Mouse (Mus musculus) left cerebral cortex, adult 2 months (tissue): ENCODE data around the gene Olfr1411. TPM values are rescaled to one million over a fixed set of nuclear protein-coding genes. Genes with fewer than 3 reads are reported as not detected.
A peak's percentile ranks its signal among the peaks of the same experiment; 100 is the strongest.

Source experiments
- DNase-seq, 2 experiments: peaks; one replicate each; pipeline ENCODE4 v3.0.0; 2021 to 2022; ENCODE audit warnings: low spot score in 2 of 2, mixed read lengths in 1 of 2; ENCODE audit errors: extremely low spot score in 1 of 2
- H3K27ac ChIP-seq: fragments of 200-600 bp; 2 replicates; pipeline ENCODE4 v1.8.1; 2022
- H3K4me3 ChIP-seq: fragments of 200-600 bp; 2 replicates; pipeline ENCODE4 v1.8.1; 2022
- CTCF ChIP-seq: fragments of 200-600 bp; IDR thresholded peaks from 2 replicates; pipeline ENCODE4 v1.8.1; 2022; ENCODE audit warnings: antibody characterized with exemption, mild to moderate bottlenecking, moderate library complexity
- intact Hi-C: fragments of 180-260 bp; cut with DNase I; formaldehyde crosslinking; loops from one replicate; pipeline ENCODE4 v1.15.1; 2025
- total RNA-seq, 2 experiments: library from RNA; stranded (reverse); gene quantifications; 2 replicates each; pipeline ENCODE4 v1.2.3; 2021

Gene Olfr1411
- total RNA-seq, 2 experiments from 2014 or later, result not detected

GRCm38 (mm10) chr1:92641514-92642272 lies 47.5 kb downstream of the Olfr1411 start, which contains the start of gene Cops9:
Gene Cops9, minus strand, starts transcription at chr1:92641985.
- TF ChIP-seq CTCF, result no peak
- intact Hi-C loops, result no loop called here
- Histone ChIP-seq H3K27ac (peak within 1 kb of the TSS; percentile 84), H3K4me3 (peak within 1 kb of the TSS; percentile 97)
- DNase-seq, result peak; percentile 88

GRCm38 (mm10) chr1:92643691-92644090 lies 49.5 kb downstream of the Olfr1411 start:
- H3K4me3 ChIP-seq, result no peak overlapping the region
- TF ChIP-seq CTCF, result no peak
- H3K27ac ChIP-seq, result no peak overlapping the region
- DNase-seq, result no peak
- intact Hi-C loops, result no loop called here

GRCm38 (mm10) chr1:92644916-92645315 lies 50.7 kb downstream of the Olfr1411 start:
- intact Hi-C loops, result loop anchor here (5.0 kb wide), 1 partner anchor 252 kb away; no protein-coding TSS in a partner anchor
- no peak overlapping the region for H3K27ac ChIP-seq
- DNase-seq, result no peak
- no peak for TF ChIP-seq CTCF
- H3K4me3 ChIP-seq, result no peak overlapping the region

GRCm38 (mm10) chr1:92646111-92646510 lies 51.9 kb downstream of the Olfr1411 start:
- no peak for TF ChIP-seq CTCF
- Histone ChIP-seq H3K4me3 (no peak overlapping the region), H3K27ac (no peak overlapping the region)
- DNase-seq, result no peak
- intact Hi-C loops, result loop anchor here (2.0 to 5.0 kb wide), 2 partner anchors 31 to 251 kb away; no protein-coding TSS in a partner anchor

GRCm38 (mm10) chr1:92646601-92647000 lies 52.4 kb downstream of the Olfr1411 start:
- peak in 1 of 2 experiments; percentile 5 for DNase-seq
- no peak for TF ChIP-seq CTCF
- intact Hi-C loops, result loop anchor here (2.0 to 5.0 kb wide), 2 partner anchors 32 to 251 kb away; no protein-coding TSS in a partner anchor

GRCm38 (mm10) chr1:92647026-92647425 lies 52.8 kb downstream of the Olfr1411 start:
- TF ChIP-seq CTCF, result no peak
- Histone ChIP-seq H3K27ac (no peak overlapping the region), H3K4me3 (no peak overlapping the region)
- intact Hi-C loops, result loop anchor here (2.0 to 5.0 kb wide), 2 partner anchors 32 to 250 kb away; no protein-coding TSS in a partner anchor
- DNase-seq, result no peak

More at GRCm38 (mm10) chr1:92646601-92647000, 52.4 kb downstream of the Olfr1411 start:
- no peak overlapping the region for H3K4me3 ChIP-seq
- H3K27ac ChIP-seq, result no peak overlapping the region

Other genes with a start within 250 kb of the Olfr1411 start
- 100 to 1,000 TPM; 223 to 229 TPM for gene Ndufa10, start 120.6 kb upstream of the Olfr1411 start, total RNA-seq
- not detected for gene Olfr1416, start 109.3 kb upstream of the Olfr1411 start, total RNA-seq
- not detected for gene Olfr1415, start 98.3 kb upstream of the Olfr1411 start, total RNA-seq
- gene Olfr1414, start 75.8 kb upstream of the Olfr1411 start, total RNA-seq, result not detected
- gene Olfr1413, start 23.1 kb upstream of the Olfr1411 start, total RNA-seq, result not detected
- not detected for gene Olfr1412, start 8.6 kb upstream of the Olfr1411 start, total RNA-seq
- not detected for gene Olfr1410, start 11.4 kb downstream of the Olfr1411 start, total RNA-seq
- not detected for gene Olfr12, start 23.4 kb downstream of the Olfr1411 start, total RNA-seq
- gene Cops9, start 47.6 kb downstream of the Olfr1411 start, total RNA-seq, result 100 to 1,000 TPM; 237 TPM
- not detected for gene Otos, start 54.4 kb downstream of the Olfr1411 start, total RNA-seq
- gene Gpc1, start 237.2 kb downstream of the Olfr1411 start, total RNA-seq, result 10 to 100 TPM; 88.7 to 94.1 TPM